Mouse (Mus musculus): Measurements from ENCODE around the gene Cpne7.

Gene Cpne7

GRCm38 (mm10) chr8:123181391-123181790 lies 64.2 kb downstream of the Cpne7 start:
- DNase-seq (ENCODE audit: low read depth, low spot score), result peak; percentile 38

Data from ZHBTc4 (cell line).